Mouse (Mus musculus) gastrocnemius, adult 2 months (tissue): ENCODE data around the gene Nmnat3. TPM values are rescaled to one million over a fixed set of nuclear protein-coding genes. Genes with fewer than 3 reads are reported as not detected.

Experiments used
- DNase-seq: peaks from one replicate; pipeline ENCODE4 v3.0.0; 2022
- H3K27ac ChIP-seq: fragments of 200-600 bp; 2 replicates; pipeline ENCODE4 v1.8.1; 2022; ENCODE audit warnings: mild to moderate bottlenecking
- H3K4me3 ChIP-seq: fragments of 200-600 bp; 2 replicates; pipeline ENCODE4 v1.8.1; 2022; ENCODE audit warnings: mild to moderate bottlenecking, moderate library complexity
- CTCF ChIP-seq: fragments of 200-600 bp; IDR thresholded peaks from 2 replicates; pipeline ENCODE4 v1.8.1; 2022; ENCODE audit warnings: antibody characterized with exemption, mild to moderate bottlenecking, moderate library complexity
- intact Hi-C: fragments of 180-260 bp; cut with DNase I; formaldehyde crosslinking; loops from one replicate; pipeline ENCODE4 v1.15.1; 2025
- total RNA-seq, 2 experiments: library from RNA; stranded (reverse); gene quantifications; 2 replicates each; pipeline ENCODE4 v1.2.3; 2021

The Nmnat3 gene
- total RNA-seq, 2 experiments from 2014 or later: 12.0 to 12.5 TPM

- intact Hi-C loops: no loop called here
- no peak overlapping the region for H3K27ac ChIP-seq
- DNase-seq: no peak
- TF ChIP-seq CTCF: no peak
- no peak overlapping the region for H3K4me3 ChIP-seq
Observed at GRCm38 (mm10) chr9:98290591-98290990, 3.4 kb downstream of the Nmnat3 start.

GRCm38 (mm10) chr9:98296383-98297201 is 9.4 kb downstream of the Nmnat3 start:
- Histone ChIP-seq H3K4me3 (peak overlapping the region; percentile 81), H3K27ac (peak overlapping the region; percentile 97)
- DNase-seq: peak; percentile 95
- TF ChIP-seq CTCF: no peak
- intact Hi-C loops: no loop called here

- TF ChIP-seq CTCF: no peak
- Histone ChIP-seq H3K4me3 (peak overlapping the region; percentile 81), H3K27ac (peak overlapping the region; percentile 97)
- DNase-seq: peak; percentile 29
- intact Hi-C loops: no loop called here
Observed at GRCm38 (mm10) chr9:98297234-98297936, 10.2 kb downstream of the Nmnat3 start.

- intact Hi-C loops: no loop called here
- TF ChIP-seq CTCF: no peak
- H3K27ac ChIP-seq: no peak overlapping the region
- H3K4me3 ChIP-seq: no peak overlapping the region; the same call in 1 of the 2 replicates
- no peak for DNase-seq
Observed at GRCm38 (mm10) chr9:98297937-98298595, 10.8 kb downstream of the Nmnat3 start.

- Histone ChIP-seq H3K27ac (no peak overlapping the region), H3K4me3 (no peak overlapping the region)
- intact Hi-C loops: no loop called here
- no peak for TF ChIP-seq CTCF
- DNase-seq: no peak
Observed at GRCm38 (mm10) chr9:98298761-98299160, 11.5 kb downstream of the Nmnat3 start.

GRCm38 (mm10) chr9:98299235-98299634 is 12.0 kb downstream of the Nmnat3 start:
- no peak overlapping the region for H3K27ac ChIP-seq
- DNase-seq: no peak
- H3K4me3 ChIP-seq: no peak overlapping the region
- intact Hi-C loops: no loop called here
- no peak for TF ChIP-seq CTCF

GRCm38 (mm10) chr9:98300582-98300981 is 13.3 kb downstream of the Nmnat3 start:
- H3K4me3 ChIP-seq: no peak overlapping the region
- no peak overlapping the region for H3K27ac ChIP-seq
- intact Hi-C loops: no loop called here
- no peak for TF ChIP-seq CTCF
- no peak for DNase-seq

GRCm38 (mm10) chr9:98307011-98307410 is 19.8 kb downstream of the Nmnat3 start:
- intact Hi-C loops: no loop called here
- Histone ChIP-seq H3K27ac (no peak overlapping the region), H3K4me3 (no peak overlapping the region)
- no peak for DNase-seq
- TF ChIP-seq CTCF: no peak

- Histone ChIP-seq H3K27ac (no peak overlapping the region), H3K4me3 (no peak overlapping the region)
- intact Hi-C loops: no loop called here
- no peak for DNase-seq
- TF ChIP-seq CTCF: no peak
Observed at GRCm38 (mm10) chr9:98311316-98311965, 24.2 kb downstream of the Nmnat3 start.

- TF ChIP-seq CTCF: no peak
- no peak overlapping the region for H3K27ac ChIP-seq
- intact Hi-C loops: no loop called here
Observed at GRCm38 (mm10) chr9:98312622-98313374, 25.6 kb downstream of the Nmnat3 start.

GRCm38 (mm10) chr9:98313587-98313986 is 26.4 kb downstream of the Nmnat3 start:
- intact Hi-C loops: no loop called here
- Histone ChIP-seq H3K27ac (no peak overlapping the region), H3K4me3 (no peak overlapping the region)
- no peak for TF ChIP-seq CTCF
- DNase-seq: no peak

More at GRCm38 (mm10) chr9:98312622-98313374, 25.6 kb downstream of the Nmnat3 start:
- DNase-seq: no peak
- no peak overlapping the region for H3K4me3 ChIP-seq
